Mouse (Mus musculus) right cerebral cortex, postnatal 10 days (tissue): ENCODE data around the gene Gpr1.

ENCODE experiments used
- DNase-seq, 2 experiments: peaks; one replicate each; pipeline ENCODE4 v3.0.0; 2021; ENCODE audit warnings: low spot score in 2 of 2

The Gpr1 gene

GRCm38 (mm10) chr1:63214271-63214558 is at the start of gene Gpr1:
Gene Gpr1 (minus strand): TSS chr1:63214543.
- no peak for DNase-seq

- DNase-seq, result peak in 1 of 2 experiments; percentile 17
Observed at GRCm38 (mm10) chr1:63263671-63264070, 49.3 kb upstream of the Gpr1 start.

GRCm38 (mm10) chr1:63261041-63261590 is 46.8 kb upstream of the Gpr1 start:
- no peak for DNase-seq

- no peak for DNase-seq
Observed at GRCm38 (mm10) chr1:63260742-63261033, 46.3 kb upstream of the Gpr1 start.

- DNase-seq, result no peak
Observed at GRCm38 (mm10) chr1:63259916-63260741, 45.8 kb upstream of the Gpr1 start.

GRCm38 (mm10) chr1:63259271-63259830 is 45.0 kb upstream of the Gpr1 start:
- DNase-seq, result no peak

- peak in 1 of 2 experiments; percentile 3 for DNase-seq
Observed at GRCm38 (mm10) chr1:63258501-63258900, 44.2 kb upstream of the Gpr1 start.

- DNase-seq, result no peak
Observed at GRCm38 (mm10) chr1:63256083-63256482, 41.7 kb upstream of the Gpr1 start.

- no peak for DNase-seq
Observed at GRCm38 (mm10) chr1:63255101-63255500, 40.8 kb upstream of the Gpr1 start.

GRCm38 (mm10) chr1:63253291-63253690 is 38.9 kb upstream of the Gpr1 start:
- no peak for DNase-seq

GRCm38 (mm10) chr1:63252351-63253209 is 38.2 kb upstream of the Gpr1 start:
- no peak for DNase-seq

- DNase-seq, result no peak
Observed at GRCm38 (mm10) chr1:63249261-63249660, 34.9 kb upstream of the Gpr1 start.

- DNase-seq, result no peak
Observed at GRCm38 (mm10) chr1:63248360-63248851, 34.1 kb upstream of the Gpr1 start.

- DNase-seq, result no peak
Observed at GRCm38 (mm10) chr1:63247831-63248359, 33.6 kb upstream of the Gpr1 start.

GRCm38 (mm10) chr1:63246862-63247521 is 32.6 kb upstream of the Gpr1 start:
- no peak for DNase-seq

GRCm38 (mm10) chr1:63243854-63244253 is 29.5 kb upstream of the Gpr1 start:
- DNase-seq, result no peak

- peak in 1 of 2 experiments; percentile 29 for DNase-seq
Observed at GRCm38 (mm10) chr1:63239751-63240150, 25.4 kb upstream of the Gpr1 start.

- no peak for DNase-seq
Observed at GRCm38 (mm10) chr1:63239305-63239704, 25.0 kb upstream of the Gpr1 start.

- DNase-seq, result peak in 1 of 2 experiments; percentile 34
Observed at GRCm38 (mm10) chr1:63237371-63237770, 23.0 kb upstream of the Gpr1 start.

- no peak for DNase-seq
Observed at GRCm38 (mm10) chr1:63227241-63227640, 12.9 kb upstream of the Gpr1 start.

- no peak for DNase-seq
Observed at GRCm38 (mm10) chr1:63225890-63226289, 11.5 kb upstream of the Gpr1 start.
